Comparison of ENCODE assay signal across 22 mouse cellular contexts in the genomic region with DNA sequence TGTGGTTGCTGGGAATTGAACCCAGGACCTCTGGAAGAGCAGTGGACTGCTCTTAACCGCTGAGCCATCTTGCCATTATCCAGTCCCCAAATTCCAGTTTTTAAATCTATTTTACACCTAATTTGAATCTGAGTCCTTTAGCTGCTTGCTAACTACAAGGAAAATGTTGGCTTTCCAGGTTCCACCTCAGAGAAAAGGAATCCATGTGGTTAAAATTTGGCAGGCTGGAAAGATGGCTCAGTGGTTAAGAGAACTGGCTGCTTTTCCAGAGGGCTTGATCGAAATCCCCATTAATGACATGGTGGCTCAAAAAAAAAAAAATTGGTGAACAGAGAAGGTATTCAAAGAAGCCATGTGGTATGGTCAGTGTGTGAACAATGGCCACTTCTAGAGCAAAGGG. TPM values are rescaled to one million over a fixed set of nuclear protein-coding genes. Genes with fewer than 3 reads are reported as not detected.
DNase-seq lines count a peak whose midpoint lies in the region; TF ChIP-seq lines count a peak whose summit lies in the region.
"Had no signal": no experiment of that assay in that cellular context is flagged by ENCODE, and none has a peak within 500 bp of the region (broad histone marks: within the 10 kb centered on the region; RNA-seq: fewer than 3 reads in every experiment).

No protein-coding gene starts in this region.

- H3K79me2 ChIP-seq in C2C12 (ENCODE audit: control insufficient read depth, insufficient read depth), result no peaks in the 10 kb centered on the region

- H3K4me1 ChIP-seq in hindbrain, embryonic 10.5 days (replicated peaks), result peaks cover 11% of the 10 kb centered on the region

- no peaks in the 10 kb centered on the region for H3K79me3 ChIP-seq in C2C12 (ENCODE audit: low read depth)

- no peaks in the 10 kb centered on the region for H3K9me3 ChIP-seq in hindbrain, embryonic 10.5 days
- H3K9me3 ChIP-seq: embryonic facial prominence, embryonic 13.5 days; embryonic facial prominence, embryonic 15.5 days; forebrain, embryonic 15.5 days had no signal

- no peak for TF ChIP-seq CTCF in C2C12 (IDR thresholded peaks at IDR 0.05; ENCODE audit: control insufficient read depth, insufficient read depth, insufficient read length)

- H3K27me3 ChIP-seq in C2C12 (ENCODE audit: control insufficient read depth, insufficient read depth, insufficient read length), result no peaks in the 10 kb centered on the region
- H3K27me3 ChIP-seq in hindbrain, embryonic 10.5 days (ENCODE audit: insufficient read depth, poor library complexity, severe bottlenecking), result peaks cover 24% of the 10 kb centered on the region
- H3K27me3 ChIP-seq: embryonic facial prominence, embryonic 15.5 days had no signal

- H3K27ac ChIP-seq in hindbrain, embryonic 10.5 days, result no peak overlapping the region
- H3K27ac ChIP-seq: embryonic facial prominence, embryonic 13.5 days; embryonic facial prominence, embryonic 15.5 days; forebrain, embryonic 13.5 days; forebrain, embryonic 15.5 days had no signal

- DNase-seq in 3134 (ENCODE audit: extremely low read depth, insufficient read length, low spot score) (peak; percentile 86), NIH3T3 (ENCODE audit: low read depth) (peak; percentile 86)
- peak; percentile 85 for DNase-seq in fibroblast of lung, adult 2 months (ENCODE audit: low read depth)
- DNase-seq in hindbrain, embryonic 10.5 days (ENCODE audit: low spot score), result no peak
- DNase-seq in frontal cortex, postnatal 25 days (ENCODE audit: low spot score in 2 of 2), result no peak
- DNase-seq in thymus, postnatal 36 days, result no peak
- DNase-seq: adrenal gland, adult 8-10 months; adrenal gland, postnatal 14 days; adrenal gland, postnatal 36 days; B cell, adult 2 months; cerebellum, adult 11-12 months; cerebellum, adult 2 months; cerebellum, adult 9-10 months; cerebellum, postnatal 10 days; cerebellum, postnatal 25 days; forebrain, postnatal 0 days had no signal

- WGBS in hindbrain, embryonic 10.5 days, result 92% methylated on average over 2 of the region's 2 CpGs

- H3ac ChIP-seq in C2C12 (ENCODE audit: control insufficient read depth, insufficient read length, low read depth), result no peak overlapping the region

- no peak overlapping the region for H3K4me3 ChIP-seq in C2C12 (ENCODE audit: insufficient read depth, poor library complexity, severe bottlenecking)
- H3K4me3 ChIP-seq in hindbrain, embryonic 10.5 days, result no peak overlapping the region
- H3K4me3 ChIP-seq: embryonic facial prominence, embryonic 13.5 days; embryonic facial prominence, embryonic 15.5 days; erythroblast, embryonic 14.5 days; forebrain, embryonic 13.5 days; forebrain, embryonic 15.5 days had no signal

- H3K36me3 ChIP-seq in C2C12 (ENCODE audit: control insufficient read depth, insufficient read depth), result no peaks in the 10 kb centered on the region
- no peaks in the 10 kb centered on the region for H3K36me3 ChIP-seq in hindbrain, embryonic 10.5 days
- H3K36me3 ChIP-seq: embryonic facial prominence, embryonic 13.5 days; embryonic facial prominence, embryonic 15.5 days; forebrain, embryonic 15.5 days had no signal

TF ChIP-seq in C2C12, 6 proteins besides CTCF, POLR2A, EP300 and RAD21:
- no peak for TF ChIP-seq MYOD1 (IDR thresholded peaks at IDR 0.05; ENCODE audit: control insufficient read depth, insufficient read length, low read depth)
- TF ChIP-seq MAX (IDR thresholded peaks at IDR 0.05), result peak; percentile 82

RNA-seq across cellular contexts. Expression of a gene that starts 1.8 kb away (rescaled TPM):
- 11.1 TPM for polyA plus RNA-seq in C2C12 (2012; fragmentation: generic; extraction: Trizol)
- 0.21 and 0.22 TPM in 2 replicates for polyA plus RNA-seq in hindbrain, embryonic 10.5 days (2016; fragmentation: Nextera tagmentation; extraction: Ambion mirVana)

Comparison
In these comparisons a context has a peak if more than half of its experiments do, and no peak if none do; other contexts are left out.
1. DNase-seq: peak in 3134 (single experiment), NIH3T3 (single experiment) and fibroblast of lung, adult 2 months (single experiment); none in hindbrain, embryonic 10.5 days (single experiment), frontal cortex, postnatal 25 days (0 of 2) and thymus, postnatal 36 days (0 of 2).